Mouse (Mus musculus): ENCODE data around the gene Sytl3. TPM values are rescaled to one million over a fixed set of nuclear protein-coding genes. Genes with fewer than 3 reads are reported as not detected.

Gene Sytl3
- polyA plus RNA-seq, 1 experiment from 2014 or later, result 0.46 TPM

GRCm38 (mm10) chr17:6743787-6744239 is 84.9 kb downstream of the Sytl3 start:
- no peak for ATAC-seq (ENCODE audit: low FRiP score)
- H3K9me3 ChIP-seq (replicated peaks), result no peaks in the 10 kb centered on the region; the same call in 1 of the 2 replicates
- H3K4me2 ChIP-seq (replicated peaks), result no peak overlapping the region
- no peak overlapping the region for H3K9ac ChIP-seq
- H3K27ac ChIP-seq, result no peak overlapping the region
- peaks cover 17% of the 10 kb centered on the region; the same call in 1 of the 2 replicates for H3K36me3 ChIP-seq
- peaks cover 71% of the 10 kb centered on the region for H3K4me1 ChIP-seq
- H3K27me3 ChIP-seq, result no peaks in the 10 kb centered on the region
- H3K4me3 ChIP-seq, result no peak overlapping the region
- WGBS, result 79% methylated on average over 11 of the region's 11 CpGs

GRCm38 (mm10) chr17:6744366-6744765 is 85.5 kb downstream of the Sytl3 start:
- H3K27ac ChIP-seq, result no peak overlapping the region
- no peaks in the 10 kb centered on the region; the same call in 1 of the 2 replicates for H3K9me3 ChIP-seq (replicated peaks)
- whole genome bisulfite sequencing, result 48% methylated on average over 9 of the region's 9 CpGs
- no peaks in the 10 kb centered on the region for H3K27me3 ChIP-seq
- peaks cover 11% of the 10 kb centered on the region; the same call in 1 of the 2 replicates for H3K36me3 ChIP-seq
- no peak overlapping the region for H3K4me3 ChIP-seq
- peaks cover 71% of the 10 kb centered on the region for H3K4me1 ChIP-seq
- no peak for ATAC-seq (ENCODE audit: low FRiP score)
- no peak overlapping the region for H3K4me2 ChIP-seq (replicated peaks)
- no peak overlapping the region for H3K9ac ChIP-seq

GRCm38 (mm10) chr17:6744871-6745270 is 86.0 kb downstream of the Sytl3 start:
- no peak overlapping the region for H3K9ac ChIP-seq
- H3K4me3 ChIP-seq, result no peak overlapping the region
- ATAC-seq (ENCODE audit: low FRiP score), result no peak
- no peaks in the 10 kb centered on the region for H3K9me3 ChIP-seq (replicated peaks)
- no peaks in the 10 kb centered on the region for H3K27me3 ChIP-seq
- 0 out of 2 replicates have a peak, but pooled peaks cover 8% of the 10 kb centered on the region for H3K36me3 ChIP-seq
- 81% methylated on average over 14 of the region's 14 CpGs for WGBS
- H3K4me2 ChIP-seq (replicated peaks), result no peak overlapping the region
- H3K27ac ChIP-seq, result no peak overlapping the region
- peaks cover 71% of the 10 kb centered on the region for H3K4me1 ChIP-seq

- 0 out of 2 replicates have a peak, but pooled peaks have one; percentile 26 for ATAC-seq (ENCODE audit: low FRiP score)
- Histone ChIP-seq H3K4me3 (no peak overlapping the region), H3K9me3 (replicated peaks) (no peaks in the 10 kb centered on the region), H3K4me2 (replicated peaks) (no peak overlapping the region), H3K9ac (no peak overlapping the region), H3K27me3 (no peaks in the 10 kb centered on the region), H3K36me3 (0 out of 2 replicates have a peak, but pooled peaks cover 3% of the 10 kb centered on the region), H3K4me1 (peaks cover 67% of the 10 kb centered on the region), H3K27ac (peak overlapping the region; percentile 46)
- WGBS, result 60% methylated on average over 5 of the region's 5 CpGs
Observed at GRCm38 (mm10) chr17:6745503-6745902, 86.6 kb downstream of the Sytl3 start.

GRCm38 (mm10) chr17:6745975-6746374 is 87.1 kb downstream of the Sytl3 start:
- Histone ChIP-seq H3K4me2 (replicated peaks) (no peak overlapping the region), H3K4me1 (peaks cover 63% of the 10 kb centered on the region)

GRCm38 (mm10) chr17:6746452-6747231 is 87.7 kb downstream of the Sytl3 start:
- no peak for ATAC-seq (ENCODE audit: low FRiP score)
- Histone ChIP-seq H3K27me3 (no peaks in the 10 kb centered on the region), H3K4me3 (no peak overlapping the region), H3K27ac (peak overlapping the region; percentile 67; the same call in 1 of the 2 replicates), H3K4me1 (peaks cover 62% of the 10 kb centered on the region), H3K4me2 (replicated peaks) (no peak overlapping the region), H3K9ac (no peak overlapping the region), H3K9me3 (replicated peaks) (no peaks in the 10 kb centered on the region), H3K36me3 (no peaks in the 10 kb centered on the region)
- whole genome bisulfite sequencing, result 60% methylated on average over 9 of the region's 9 CpGs

More at GRCm38 (mm10) chr17:6745975-6746374, 87.1 kb downstream of the Sytl3 start:
- WGBS, result 31% methylated on average over 9 of the region's 9 CpGs
- Histone ChIP-seq H3K27me3 (no peaks in the 10 kb centered on the region), H3K9ac (no peak overlapping the region), H3K27ac (peak overlapping the region; percentile 67), H3K4me3 (no peak overlapping the region), H3K9me3 (replicated peaks) (no peaks in the 10 kb centered on the region), H3K36me3 (no peaks in the 10 kb centered on the region)
- peak; percentile 70 for ATAC-seq (ENCODE audit: low FRiP score)

- 23% methylated on average over 7 of the region's 7 CpGs for WGBS
- Histone ChIP-seq H3K4me2 (replicated peaks) (no peak overlapping the region), H3K36me3 (no peaks in the 10 kb centered on the region), H3K4me3 (no peak overlapping the region), H3K9ac (no peak overlapping the region), H3K27me3 (no peaks in the 10 kb centered on the region), H3K9me3 (replicated peaks) (no peaks in the 10 kb centered on the region), H3K27ac (no peak overlapping the region), H3K4me1 (peaks cover 60% of the 10 kb centered on the region)
- no peak for ATAC-seq (ENCODE audit: low FRiP score)
Observed at GRCm38 (mm10) chr17:6747478-6747877, 88.6 kb downstream of the Sytl3 start.

GRCm38 (mm10) chr17:6748779-6749464 is 90.0 kb downstream of the Sytl3 start:
- 89% methylated on average over 17 of the region's 17 CpGs for WGBS
- H3K36me3 ChIP-seq, result no peaks in the 10 kb centered on the region
- H3K9me3 ChIP-seq (replicated peaks), result no peaks in the 10 kb centered on the region
- no peaks in the 10 kb centered on the region for H3K27me3 ChIP-seq
- no peak overlapping the region for H3K27ac ChIP-seq
- no peak overlapping the region for H3K4me3 ChIP-seq
- no peak overlapping the region for H3K9ac ChIP-seq
- no peak overlapping the region for H3K4me2 ChIP-seq (replicated peaks)
- ATAC-seq (ENCODE audit: low FRiP score), result no peak
- peaks cover 45% of the 10 kb centered on the region for H3K4me1 ChIP-seq

- H3K36me3 ChIP-seq, result no peaks in the 10 kb centered on the region
- no peak overlapping the region for H3K4me3 ChIP-seq
- 81% methylated on average over 11 of the region's 11 CpGs for WGBS
- H3K9ac ChIP-seq, result no peak overlapping the region
- no peak for ATAC-seq (ENCODE audit: low FRiP score)
- H3K4me2 ChIP-seq (replicated peaks), result no peak overlapping the region
- no peak overlapping the region for H3K27ac ChIP-seq
- no peaks in the 10 kb centered on the region for H3K27me3 ChIP-seq
- H3K9me3 ChIP-seq (replicated peaks), result no peaks in the 10 kb centered on the region
- H3K4me1 ChIP-seq, result peaks cover 26% of the 10 kb centered on the region
Observed at GRCm38 (mm10) chr17:6751221-6751859, 92.4 kb downstream of the Sytl3 start.

- ATAC-seq (ENCODE audit: low FRiP score), result no peak
- H3K27me3 ChIP-seq, result no peaks in the 10 kb centered on the region
- H3K4me2 ChIP-seq (replicated peaks), result no peak overlapping the region
- WGBS, result 44% methylated on average over 7 of the region's 7 CpGs
- no peak overlapping the region for H3K4me3 ChIP-seq
- no peaks in the 10 kb centered on the region for H3K36me3 ChIP-seq
- H3K4me1 ChIP-seq, result peaks cover 16% of the 10 kb centered on the region
- H3K27ac ChIP-seq, result peak overlapping the region; percentile 45; the same call in 1 of the 2 replicates
- no peaks in the 10 kb centered on the region for H3K9me3 ChIP-seq (replicated peaks)
- no peak overlapping the region for H3K9ac ChIP-seq
Observed at GRCm38 (mm10) chr17:6752375-6752774, 93.5 kb downstream of the Sytl3 start.

GRCm38 (mm10) chr17:6755176-6755575 is 96.3 kb downstream of the Sytl3 start:
- 90% methylated on average over 9 of the region's 9 CpGs for WGBS
- Histone ChIP-seq H3K9ac (no peak overlapping the region), H3K4me2 (replicated peaks) (no peak overlapping the region), H3K4me3 (no peak overlapping the region), H3K27ac (no peak overlapping the region), H3K36me3 (no peaks in the 10 kb centered on the region), H3K27me3 (peaks cover 9% of the 10 kb centered on the region; the same call in 1 of the 2 replicates), H3K4me1 (peaks cover 16% of the 10 kb centered on the region), H3K9me3 (replicated peaks) (no peaks in the 10 kb centered on the region)
- no peak for ATAC-seq (ENCODE audit: low FRiP score)

- Histone ChIP-seq H3K27me3 (peaks cover 9% of the 10 kb centered on the region; the same call in 1 of the 2 replicates), H3K4me3 (no peak overlapping the region)
- 85% methylated on average over 8 of the region's 8 CpGs for WGBS
Observed at GRCm38 (mm10) chr17:6755873-6756272, 97.0 kb downstream of the Sytl3 start.

More at GRCm38 (mm10) chr17:6755873-6756272, 97.0 kb downstream of the Sytl3 start:
- Histone ChIP-seq H3K36me3 (no peaks in the 10 kb centered on the region), H3K9me3 (replicated peaks) (no peaks in the 10 kb centered on the region), H3K4me2 (replicated peaks) (no peak overlapping the region), H3K27ac (no peak overlapping the region), H3K4me1 (peaks cover 16% of the 10 kb centered on the region), H3K9ac (no peak overlapping the region)
- ATAC-seq (ENCODE audit: low FRiP score), result no peak
